Mouse (Mus musculus) bone marrow, adult 2 months (tissue): ENCODE data around the gene Nrxn1.

ENCODE experiments used
- CTCF ChIP-seq: fragments of 200-500 bp; IDR thresholded peaks from 2 replicates; pipeline ENCODE4 v1.5.1; 2011; ENCODE audit warnings: low read length, control low read depth; ENCODE audit not compliant: control insufficient read depth, insufficient read depth
- POLR2A ChIP-seq: fragments of 200-500 bp; IDR thresholded peaks from 2 replicates; pipeline ENCODE4 v1.6.1; 2011; ENCODE audit warnings: low read depth, mild to moderate bottlenecking, control low read depth, low read length, borderline replicate concordance; ENCODE audit not compliant: control insufficient read depth

GRCm38 (mm10) chr17:90419615-90420014 is 673.3 kb downstream of the Nrxn1 start:
- TF ChIP-seq CTCF, result no peak
- TF ChIP-seq POLR2A, result no peak
